ENCODE assay signal across 22 mouse cellular contexts in the genomic region with DNA sequence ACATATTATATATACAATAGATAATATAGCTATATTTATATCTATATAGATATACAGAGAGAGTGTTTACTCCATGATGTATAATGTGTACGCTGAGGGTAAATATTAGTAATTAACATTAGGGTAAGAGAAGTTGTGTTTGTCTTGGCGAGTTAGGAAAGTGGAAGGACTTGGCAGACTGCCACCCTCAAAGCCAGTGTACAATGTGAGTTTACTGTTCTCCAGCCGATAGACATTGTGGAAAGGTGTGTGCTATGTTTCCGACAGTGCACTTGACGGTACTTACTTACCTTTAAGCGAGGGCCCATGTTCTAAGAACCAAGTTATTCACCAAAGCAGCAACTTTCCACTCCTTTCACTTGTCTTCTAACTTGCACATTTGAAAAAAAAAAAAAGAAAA. TPM values are rescaled to one million over a fixed set of nuclear protein-coding genes. Genes with fewer than 3 reads are reported as not detected.
DNase-seq lines count a peak whose midpoint lies in the region; ATAC-seq and TF ChIP-seq lines count a peak whose summit lies in the region.
"Had no signal": no experiment of that assay in that cellular context is flagged by ENCODE, and none has a peak within 500 bp of the region (broad histone marks: within the 10 kb centered on the region; RNA-seq: fewer than 3 reads in every experiment).

No protein-coding gene starts in this region.

- TF ChIP-seq EP300 in liver, postnatal 0 days (IDR thresholded peaks at IDR 0.05; ENCODE audit: low read depth) = no peak

- H3K9me3 ChIP-seq in heart, embryonic 16.5 days (replicated peaks; ENCODE audit: control insufficient read depth, low read length) = no peaks in the 10 kb centered on the region
- no peaks in the 10 kb centered on the region for H3K9me3 ChIP-seq in heart, embryonic 12.5 days (replicated peaks)
- no peaks in the 10 kb centered on the region for H3K9me3 ChIP-seq in liver, postnatal 0 days (ENCODE audit: low read length)
- no peaks in the 10 kb centered on the region for H3K9me3 ChIP-seq in stomach, embryonic 16.5 days (replicated peaks; ENCODE audit: control insufficient read depth, low read length)
- H3K9me3 ChIP-seq: hindbrain, embryonic 10.5 days; intestine, embryonic 15.5 days; liver, embryonic 15.5 days had no signal

- peaks cover 13% of the 10 kb centered on the region for H3K36me3 ChIP-seq in heart, embryonic 16.5 days (ENCODE audit: control insufficient read depth, insufficient read depth)
- H3K36me3 ChIP-seq in heart, embryonic 12.5 days = peaks cover 35% of the 10 kb centered on the region
- H3K36me3 ChIP-seq in liver, postnatal 0 days (replicated peaks; ENCODE audit: insufficient read depth, low read length) = peaks cover 30% of the 10 kb centered on the region
- H3K36me3 ChIP-seq in stomach, embryonic 16.5 days (ENCODE audit: control insufficient read depth, insufficient read depth, low read length) = peaks cover 5% of the 10 kb centered on the region; the same call in 1 of the 2 replicates
- H3K36me3 ChIP-seq: intestine, embryonic 15.5 days had no signal

- no peak overlapping the region for H3K4me3 ChIP-seq in heart, embryonic 16.5 days (ENCODE audit: low read length)
- H3K4me3 ChIP-seq in heart, embryonic 12.5 days = no peak overlapping the region
- no peak overlapping the region for H3K4me3 ChIP-seq in liver, postnatal 0 days (ENCODE audit: low read depth, low read length)
- no peak overlapping the region for H3K4me3 ChIP-seq in stomach, embryonic 16.5 days (replicated peaks; ENCODE audit: low read length)
- H3K4me3 ChIP-seq: hindbrain, embryonic 10.5 days; intestine, embryonic 15.5 days; left cerebral cortex, adult 2 months; liver, embryonic 15.5 days; myocyte had no signal

- DNase-seq in liver, postnatal 0 days = peak; percentile 58
- DNase-seq in liver = no peak
- peak; percentile 38 for DNase-seq in lung, postnatal 10 days
- no peak for DNase-seq in left cerebral cortex, postnatal 36 days (ENCODE audit: low spot score in 2 of 2)
- DNase-seq in testis, postnatal 14 days (ENCODE audit: low spot score) = no peak
- DNase-seq: cerebellum, adult 11-12 months; cerebellum, postnatal 14 days; forebrain, postnatal 0 days; kidney, adult 8-10 months; kidney, postnatal 10 days; right cerebral cortex, adult 18-20 months; right cerebral cortex, postnatal 4 days had no signal

- intact Hi-C loops in left cerebral cortex, postnatal 36 days (cut with DNase I) = no loop called here

- H3K4me2 ChIP-seq in heart, embryonic 16.5 days (ENCODE audit: low read depth, low read length) = no peak overlapping the region
- H3K4me2 ChIP-seq in heart, embryonic 12.5 days = no peak overlapping the region
- no peak overlapping the region for H3K4me2 ChIP-seq in liver, postnatal 0 days (ENCODE audit: low read depth, low read length)
- H3K4me2 ChIP-seq in stomach, embryonic 16.5 days (ENCODE audit: low read depth, low read length) = no peak overlapping the region
- H3K4me2 ChIP-seq: intestine, embryonic 15.5 days; liver, embryonic 15.5 days had no signal

- 48% methylated on average over 6 of the region's 6 CpGs for WGBS in heart, embryonic 16.5 days
- WGBS in heart, embryonic 12.5 days = 77% methylated on average over 6 of the region's 6 CpGs
- WGBS in liver, postnatal 0 days (ENCODE audit: insufficient replicate concordance) = 67% methylated on average over 6 of the region's 6 CpGs
- WGBS in stomach, embryonic 16.5 days = 57% methylated on average over 6 of the region's 6 CpGs

- no peak for ATAC-seq in heart, embryonic 16.5 days (replicated peaks; ENCODE audit: extremely low read depth, insufficient read depth, low FRiP score)
- no peak for ATAC-seq in heart, embryonic 12.5 days (ENCODE audit: insufficient number of reproducible peaks, low FRiP score)
- ATAC-seq in liver, postnatal 0 days = no peak
- peak; percentile 73; the same call in 1 of the 2 replicates for ATAC-seq in stomach, embryonic 16.5 days (ENCODE audit: insufficient read depth, low FRiP score)
- ATAC-seq: forebrain, postnatal 0 days; hindbrain, embryonic 16.5 days; intestine, embryonic 15.5 days; midbrain, embryonic 16.5 days had no signal

- no peak for TF ChIP-seq CTCF in liver, postnatal 0 days (IDR thresholded peaks at IDR 0.05; ENCODE audit: low read depth)

- 0 out of 2 replicates have a peak overlapping the region, but pooled peaks have one; percentile 20 for H3K27ac ChIP-seq in heart, embryonic 16.5 days (ENCODE audit: low read length)
- no peak overlapping the region for H3K27ac ChIP-seq in heart, embryonic 12.5 days (ENCODE audit: poor library complexity, severe bottlenecking)
- no peak overlapping the region for H3K27ac ChIP-seq in liver, postnatal 0 days (ENCODE audit: low read depth)
- no peak overlapping the region for H3K27ac ChIP-seq in stomach, embryonic 16.5 days (ENCODE audit: low read length)
- H3K27ac ChIP-seq: hindbrain, embryonic 10.5 days; intestine, embryonic 15.5 days; left cerebral cortex, adult 2 months had no signal

- peaks cover 22% of the 10 kb centered on the region for H3K4me1 ChIP-seq in heart, embryonic 16.5 days (ENCODE audit: control insufficient read depth, insufficient read depth, low read length)
- peaks cover 22% of the 10 kb centered on the region for H3K4me1 ChIP-seq in heart, embryonic 12.5 days (replicated peaks)
- peaks cover 10% of the 10 kb centered on the region; the same call in 1 of the 2 replicates for H3K4me1 ChIP-seq in liver, postnatal 0 days (ENCODE audit: insufficient read depth)
- H3K4me1 ChIP-seq in stomach, embryonic 16.5 days (ENCODE audit: control insufficient read depth, insufficient read depth, low read length) = peaks cover 6% of the 10 kb centered on the region; the same call in 1 of the 2 replicates
- H3K4me1 ChIP-seq: hindbrain, embryonic 10.5 days; intestine, embryonic 15.5 days had no signal

- H3K27me3 ChIP-seq in heart, embryonic 16.5 days (ENCODE audit: control insufficient read depth, insufficient read depth, low read length) = no peaks in the 10 kb centered on the region
- H3K27me3 ChIP-seq in heart, embryonic 12.5 days (replicated peaks) = no peaks in the 10 kb centered on the region
- H3K27me3 ChIP-seq in liver, postnatal 0 days (ENCODE audit: insufficient read depth, low read length) = no peaks in the 10 kb centered on the region
- H3K27me3 ChIP-seq in stomach, embryonic 16.5 days (ENCODE audit: control insufficient read depth, insufficient read depth, low read length) = no peaks in the 10 kb centered on the region
- H3K27me3 ChIP-seq: intestine, embryonic 15.5 days; liver, embryonic 15.5 days had no signal

- no peak overlapping the region for H3K9ac ChIP-seq in heart, embryonic 16.5 days (ENCODE audit: low read length)
- no peak overlapping the region for H3K9ac ChIP-seq in heart, embryonic 12.5 days
- no peak overlapping the region for H3K9ac ChIP-seq in liver, postnatal 0 days (replicated peaks)
- H3K9ac ChIP-seq in stomach, embryonic 16.5 days (ENCODE audit: low read length) = no peak overlapping the region
- H3K9ac ChIP-seq: forebrain, postnatal 0 days; intestine, embryonic 15.5 days; liver, embryonic 15.5 days had no signal

RNA-seq across cellular contexts. Expression of gene Fcf1, which starts 19.9 kb away (rescaled TPM):
- 86.0 and 98.0 TPM in 2 replicates for polyA plus RNA-seq in heart, embryonic 16.5 days (2015; fragmentation: Nextera tagmentation; extraction: Ambion mirVana)
- 79.4 and 80.3 TPM in 2 replicates for polyA plus RNA-seq in heart, embryonic 12.5 days (2016; fragmentation: Nextera tagmentation; extraction: Ambion mirVana)
- 66.0 and 74.5 TPM in 2 replicates for polyA plus RNA-seq in liver, postnatal 0 days (2015; fragmentation: Nextera tagmentation; extraction: Ambion mirVana)
- polyA plus RNA-seq in stomach, embryonic 16.5 days (2015; fragmentation: Nextera tagmentation; extraction: Ambion mirVana) = 114 and 119 TPM in 2 replicates
- total RNA-seq in left cerebral cortex, postnatal 36 days (2021) = 10 to 100 TPM; 30.1 to 34.3 TPM

RNA-seq across cellular contexts. Expression of gene Arel1, which starts 19.9 kb away (rescaled TPM):
- 13.1 and 13.3 TPM in 2 replicates for polyA plus RNA-seq in heart, embryonic 16.5 days (2015; fragmentation: Nextera tagmentation; extraction: Ambion mirVana)
- 14.4 and 15.4 TPM in 2 replicates for polyA plus RNA-seq in heart, embryonic 12.5 days (2016; fragmentation: Nextera tagmentation; extraction: Ambion mirVana)
- polyA plus RNA-seq in liver, postnatal 0 days (2015; fragmentation: Nextera tagmentation; extraction: Ambion mirVana) = 5.2 and 6.9 TPM in 2 replicates
- 11.8 and 12.4 TPM in 2 replicates for polyA plus RNA-seq in stomach, embryonic 16.5 days (2015; fragmentation: Nextera tagmentation; extraction: Ambion mirVana)
- total RNA-seq in left cerebral cortex, postnatal 36 days (2021) = 100 to 1,000 TPM in 1 of 2 experiments, 10 to 100 TPM in 1; 96.2 to 112 TPM

RNA-seq across cellular contexts. Expression of gene Ylpm1, which starts 45.4 kb away (rescaled TPM):
- 16.3 and 17.7 TPM in 2 replicates for polyA plus RNA-seq in heart, embryonic 16.5 days (2015; fragmentation: Nextera tagmentation; extraction: Ambion mirVana)
- 21.1 and 24.3 TPM in 2 replicates for polyA plus RNA-seq in heart, embryonic 12.5 days (2016; fragmentation: Nextera tagmentation; extraction: Ambion mirVana)
- polyA plus RNA-seq in liver, postnatal 0 days (2015; fragmentation: Nextera tagmentation; extraction: Ambion mirVana) = 5.4 and 6.2 TPM in 2 replicates
- polyA plus RNA-seq in stomach, embryonic 16.5 days (2015; fragmentation: Nextera tagmentation; extraction: Ambion mirVana) = 22.3 and 23.1 TPM in 2 replicates
- 100 to 1,000 TPM in 1 of 2 experiments, 10 to 100 TPM in 1; 94.2 to 141 TPM for total RNA-seq in left cerebral cortex, postnatal 36 days (2021)

Comparison
In these comparisons a context has a peak if more than half of its experiments do, and no peak if none do; other contexts are left out.
1. DNase-seq: peak in liver, postnatal 0 days (single experiment) and lung, postnatal 10 days (single experiment); none in liver (single experiment), left cerebral cortex, postnatal 36 days (0 of 2) and testis, postnatal 14 days (single experiment).